Mouse (Mus musculus) forebrain, embryonic 16.5 days (tissue): Measurements from ENCODE around the gene Nlgn1. TPM values are rescaled to one million over a fixed set of nuclear protein-coding genes. Genes with fewer than 3 reads are reported as not detected.

ENCODE experiments used
- ATAC-seq: fragments of 200-750 bp; cut with Nextera tagmentation; 2 replicates; pipeline ENCODE4 v1.8.0; 2017; ENCODE audit warnings: mild to moderate bottlenecking, moderate library complexity
- H3K27ac ChIP-seq: fragments of 300-500 bp; sonication (generic); 2 replicates; pipeline ENCODE4 v1.5.1; 2014; ENCODE audit warnings: low read length, control low read depth
- H3K27me3 ChIP-seq: fragments of 300-500 bp; sonication (generic); replicated peaks from 2 replicates; pipeline ENCODE4 v1.6.1; 2014; ENCODE audit warnings: low read length; ENCODE audit not compliant: control insufficient read depth, insufficient read depth
- H3K36me3 ChIP-seq: fragments of 300-500 bp; sonication (generic); 2 replicates; pipeline ENCODE4 v1.6.1; 2014; ENCODE audit not compliant: control insufficient read depth, insufficient read depth
- H3K4me1 ChIP-seq: fragments of 300-500 bp; sonication (generic); replicated peaks from 2 replicates; pipeline ENCODE4 v1.6.1; 2014; ENCODE audit warnings: low read length; ENCODE audit not compliant: control insufficient read depth, insufficient read depth
- H3K4me2 ChIP-seq: fragments of 300-500 bp; sonication (generic); 2 replicates; pipeline ENCODE4 v1.6.1; 2014; ENCODE audit warnings: mild to moderate bottlenecking, low read length, control low read depth
- H3K4me3 ChIP-seq: fragments of 300-500 bp; sonication (generic); replicated peaks from 2 replicates; pipeline ENCODE4 v1.5.1; 2014; ENCODE audit warnings: mild to moderate bottlenecking, low read length, control low read depth
- H3K9ac ChIP-seq: fragments of 300-500 bp; sonication (generic); replicated peaks from 2 replicates; pipeline ENCODE4 v1.6.1; 2014; ENCODE audit warnings: low read depth, low read length, control low read depth
- H3K9me3 ChIP-seq: fragments of 300-500 bp; sonication (generic); 2 replicates; pipeline ENCODE4 v1.6.1; 2016; ENCODE audit warnings: low read length; ENCODE audit not compliant: control insufficient read depth
- WGBS: fragments of 180-500 bp; shearing (Covaris S2); extraction: QIAGEN DNeasy Blood & Tissue Kit; methylation state at CpG from one replicate; pipeline ENCODE4 v1.1.7; 2014; 5-methylcytosine and 5-hydroxymethylcytosine counted together
- polyA plus RNA-seq: library from polyadenylated mRNA; unstranded; fragments of >200 nt; fragmentation: Nextera tagmentation; extraction: Ambion mirVana; gene quantifications from 2 replicates; pipeline ENCODE4 v1.2.1, GENCODE M21; 2015

Nlgn1 gene
- polyA plus RNA-seq, 1 experiment from 2014 or later = 33.8 TPM

- peak; percentile 65; the same call in 1 of the 2 replicates for ATAC-seq
- H3K4me3 ChIP-seq = no peak overlapping the region
- 27% methylated on average over 2 of the region's 2 CpGs for WGBS
Measured at GRCm38 (mm10) chr3:26130919-26131318, 201.3 kb downstream of the Nlgn1 start.

DNA sequence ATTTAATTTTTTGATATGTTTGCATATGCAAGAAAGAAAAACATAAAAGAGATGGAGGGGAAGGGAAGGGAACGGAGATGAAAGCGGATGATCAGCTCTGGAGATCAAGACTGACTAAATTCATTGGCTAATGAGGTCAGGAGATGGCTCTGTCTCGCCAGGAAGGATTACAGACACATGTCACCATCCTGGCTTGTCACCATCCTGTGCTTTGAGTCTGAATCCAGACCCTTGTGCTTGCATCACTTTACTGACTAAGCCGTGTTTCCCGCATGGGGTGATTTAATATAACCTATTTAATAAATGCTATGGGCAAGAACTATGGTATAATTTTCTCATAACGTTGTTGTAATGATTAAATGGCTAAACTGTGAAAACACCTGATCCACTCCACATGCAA lies 202.8 kb downstream of the Nlgn1 start:
- no peak overlapping the region for H3K9ac ChIP-seq
- no peaks in the 10 kb centered on the region; the same call in 1 of the 2 replicates for H3K4me1 ChIP-seq
- ATAC-seq = no peak
- H3K4me2 ChIP-seq = no peak overlapping the region
- no peaks in the 10 kb centered on the region for H3K9me3 ChIP-seq
- H3K36me3 ChIP-seq = no peaks in the 10 kb centered on the region
- no peak overlapping the region for H3K27ac ChIP-seq
- H3K4me3 ChIP-seq = no peak overlapping the region
- H3K27me3 ChIP-seq = no peaks in the 10 kb centered on the region
- WGBS = 73% methylated on average over 6 of the region's 6 CpGs

More at GRCm38 (mm10) chr3:26130919-26131318, 201.3 kb downstream of the Nlgn1 start:
- peaks cover 7% of the 10 kb centered on the region for H3K4me1 ChIP-seq
- H3K9me3 ChIP-seq = no peaks in the 10 kb centered on the region
- H3K27me3 ChIP-seq = no peaks in the 10 kb centered on the region
- no peak overlapping the region for H3K27ac ChIP-seq
- H3K36me3 ChIP-seq = no peaks in the 10 kb centered on the region
- H3K4me2 ChIP-seq = no peak overlapping the region
- no peak overlapping the region for H3K9ac ChIP-seq

GRCm38 (mm10) chr3:26117071-26117470 lies 215.2 kb downstream of the Nlgn1 start:
- Histone ChIP-seq H3K4me1 (peaks cover 2% of the 10 kb centered on the region), H3K9ac (no peak overlapping the region), H3K4me2 (no peak overlapping the region), H3K36me3 (no peaks in the 10 kb centered on the region), H3K4me3 (no peak overlapping the region), H3K9me3 (no peaks in the 10 kb centered on the region), H3K27me3 (no peaks in the 10 kb centered on the region), H3K27ac (no peak overlapping the region)
- ATAC-seq = no peak
- 75% methylated on average over 1 of the region's 1 CpGs for WGBS

DNA sequence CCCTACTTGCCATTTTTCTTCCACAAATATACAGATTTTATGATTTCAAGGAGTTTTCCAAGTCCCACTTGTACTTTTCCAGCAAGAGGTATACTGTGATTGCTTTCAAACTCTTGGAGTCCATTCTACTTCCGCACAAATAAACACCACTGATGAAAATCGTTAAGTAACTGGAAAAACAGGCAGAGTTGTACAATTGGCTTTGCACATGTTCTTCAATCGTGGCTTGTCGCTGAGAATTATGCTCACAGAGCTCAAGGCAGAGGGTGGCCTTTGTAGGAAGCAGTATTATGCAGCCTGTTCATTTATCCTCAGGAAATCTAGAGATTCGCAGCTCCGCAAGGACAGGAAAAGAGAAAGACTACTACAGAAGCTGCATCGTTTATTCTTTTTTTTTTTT lies 225.9 kb downstream of the Nlgn1 start:
- Histone ChIP-seq H3K4me3 (no peak overlapping the region), H3K27me3 (no peaks in the 10 kb centered on the region), H3K4me1 (no peaks in the 10 kb centered on the region; the same call in 1 of the 2 replicates), H3K9me3 (no peaks in the 10 kb centered on the region), H3K36me3 (no peaks in the 10 kb centered on the region), H3K4me2 (no peak overlapping the region), H3K9ac (no peak overlapping the region), H3K27ac (no peak overlapping the region)
- 55% methylated on average over 7 of the region's 7 CpGs for WGBS
- ATAC-seq = no peak

DNA sequence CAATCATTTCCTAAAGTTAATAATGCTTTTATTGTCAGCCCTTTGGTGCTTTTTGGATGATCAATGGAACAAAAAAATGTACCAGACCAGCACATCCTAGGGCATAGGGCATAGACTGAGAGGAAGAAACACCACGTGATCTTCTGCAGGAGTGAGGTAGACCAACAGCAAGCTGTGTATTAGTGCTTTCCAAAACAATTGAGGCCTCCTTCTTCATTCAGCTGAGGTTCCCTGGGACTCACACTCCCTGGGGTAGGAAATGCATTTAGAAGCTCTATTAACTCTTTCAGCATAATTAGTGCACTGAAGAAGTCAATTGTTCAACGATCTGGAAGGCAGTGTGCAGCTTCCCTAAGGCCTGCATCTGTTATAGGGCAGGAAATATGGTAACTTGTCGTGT lies 226.7 kb downstream of the Nlgn1 start:
- WGBS = 12% methylated on average over 3 of the region's 3 CpGs
- no peaks in the 10 kb centered on the region for H3K27me3 ChIP-seq
- no peak overlapping the region for H3K4me3 ChIP-seq
- ATAC-seq = no peak
- H3K9ac ChIP-seq = no peak overlapping the region
- H3K4me2 ChIP-seq = no peak overlapping the region
- H3K36me3 ChIP-seq = no peaks in the 10 kb centered on the region
- no peak overlapping the region for H3K27ac ChIP-seq
- no peaks in the 10 kb centered on the region; the same call in 1 of the 2 replicates for H3K4me1 ChIP-seq
- H3K9me3 ChIP-seq = no peaks in the 10 kb centered on the region

DNA sequence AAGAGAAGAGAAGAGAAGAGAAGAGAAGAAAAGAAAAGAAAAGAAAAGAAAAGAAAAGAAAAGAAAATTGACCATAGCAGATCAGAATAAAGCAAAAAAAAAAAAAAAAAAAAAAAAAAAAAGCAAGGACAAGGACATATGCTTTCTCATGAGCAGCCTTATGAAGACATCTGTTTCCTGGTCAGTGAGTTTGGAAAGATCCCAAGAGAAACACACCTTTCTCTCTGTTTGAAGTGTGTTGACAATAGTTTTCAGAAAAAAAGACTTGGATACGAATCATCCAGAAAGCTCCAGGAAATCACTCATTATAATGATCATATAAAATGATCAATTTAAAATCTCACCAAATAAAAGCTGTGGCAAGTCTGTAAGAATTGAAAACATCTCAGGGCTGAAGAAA lies 230.0 kb downstream of the Nlgn1 start:
- Histone ChIP-seq H3K4me3 (no peak overlapping the region), H3K4me1 (no peaks in the 10 kb centered on the region; the same call in 1 of the 2 replicates), H3K4me2 (no peak overlapping the region), H3K27ac (no peak overlapping the region), H3K36me3 (no peaks in the 10 kb centered on the region), H3K9ac (no peak overlapping the region), H3K9me3 (no peaks in the 10 kb centered on the region), H3K27me3 (no peaks in the 10 kb centered on the region)
- no peak for ATAC-seq
- 68% methylated on average over 1 of the region's 1 CpGs for WGBS

GRCm38 (mm10) chr3:26095551-26095950 lies 236.7 kb downstream of the Nlgn1 start:
- Histone ChIP-seq H3K27ac (no peak overlapping the region), H3K27me3 (no peaks in the 10 kb centered on the region), H3K4me2 (no peak overlapping the region), H3K4me1 (no peaks in the 10 kb centered on the region), H3K36me3 (no peaks in the 10 kb centered on the region), H3K9me3 (no peaks in the 10 kb centered on the region), H3K9ac (no peak overlapping the region), H3K4me3 (no peak overlapping the region)
- ATAC-seq = no peak

GRCm38 (mm10) chr3:26069366-26069765 lies 262.9 kb downstream of the Nlgn1 start:
- Histone ChIP-seq H3K4me2 (no peak overlapping the region), H3K4me1 (no peaks in the 10 kb centered on the region), H3K27me3 (no peaks in the 10 kb centered on the region), H3K9me3 (no peaks in the 10 kb centered on the region), H3K9ac (no peak overlapping the region), H3K36me3 (no peaks in the 10 kb centered on the region), H3K4me3 (no peak overlapping the region), H3K27ac (no peak overlapping the region)
- no peak for ATAC-seq

- H3K27ac ChIP-seq = no peak overlapping the region
- 37% methylated on average over 4 of the region's 4 CpGs for WGBS
- H3K27me3 ChIP-seq = no peaks in the 10 kb centered on the region
Measured at GRCm38 (mm10) chr3:26050769-26051168, 281.5 kb downstream of the Nlgn1 start.

GRCm38 (mm10) chr3:26042966-26043365 lies 289.3 kb downstream of the Nlgn1 start:
- H3K4me1 ChIP-seq = no peaks in the 10 kb centered on the region
- no peaks in the 10 kb centered on the region for H3K36me3 ChIP-seq
- no peak overlapping the region for H3K27ac ChIP-seq
- no peak overlapping the region for H3K9ac ChIP-seq
- no peaks in the 10 kb centered on the region for H3K27me3 ChIP-seq
- H3K9me3 ChIP-seq = no peaks in the 10 kb centered on the region
- no peak overlapping the region for H3K4me2 ChIP-seq
- no peak for ATAC-seq
- H3K4me3 ChIP-seq = no peak overlapping the region
- WGBS = 27% methylated on average over 2 of the region's 2 CpGs

More at GRCm38 (mm10) chr3:26050769-26051168, 281.5 kb downstream of the Nlgn1 start:
- no peak for ATAC-seq
- Histone ChIP-seq H3K4me3 (no peak overlapping the region), H3K36me3 (no peaks in the 10 kb centered on the region), H3K9ac (no peak overlapping the region), H3K4me1 (no peaks in the 10 kb centered on the region), H3K4me2 (no peak overlapping the region), H3K9me3 (no peaks in the 10 kb centered on the region)
